Mouse (Mus musculus): ENCODE results near the gene Gria1. TPM values are rescaled to one million over a fixed set of nuclear protein-coding genes. Genes with fewer than 3 reads are reported as not detected.

Gria1 gene
- total RNA-seq, 2 experiments from 2014 or later: 0.15 to 0.49 TPM

DNA sequence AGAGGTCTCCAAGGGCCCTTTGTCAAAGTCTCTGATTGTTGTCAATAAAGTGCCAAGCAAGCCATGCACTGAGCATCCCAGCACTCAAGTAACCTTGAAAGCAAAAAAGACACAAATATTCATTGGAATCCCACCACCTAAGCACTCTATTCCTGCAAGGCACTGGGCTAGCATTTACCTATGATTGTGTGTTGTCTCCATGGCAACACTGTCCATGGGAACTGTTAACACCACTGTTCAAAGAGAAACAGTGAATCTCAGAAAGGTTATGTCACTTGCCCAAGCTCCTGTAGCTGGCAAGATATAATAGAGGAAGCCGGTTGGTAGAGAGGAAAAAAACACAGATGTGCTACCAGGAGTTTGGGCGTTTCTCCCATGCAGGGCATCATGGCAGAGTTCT lies 274.9 kb downstream of the Gria1 start:
- no peak for DNase-seq

GRCm38 (mm10) chr11:57297376-57297775 lies 286.2 kb downstream of the Gria1 start:
- no peak for DNase-seq

DNA sequence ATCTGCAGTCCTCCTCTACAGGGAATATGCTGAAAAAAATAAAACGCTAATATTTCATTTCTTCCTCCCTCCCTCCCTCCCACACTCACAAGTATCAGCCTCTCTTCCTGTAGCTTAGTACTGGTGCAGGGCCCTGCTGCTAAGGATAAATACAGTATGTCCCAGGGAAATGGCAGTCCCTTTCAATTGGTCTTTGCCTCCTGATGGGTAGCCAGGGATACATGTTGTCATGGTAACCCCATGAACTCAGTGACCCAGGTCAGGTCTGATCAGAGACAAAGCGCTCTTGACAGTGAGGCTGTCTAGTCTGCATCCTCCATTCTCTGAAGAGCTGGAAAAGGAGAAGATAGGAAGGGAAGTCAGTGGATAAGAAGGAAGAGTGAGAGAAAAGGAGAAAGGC lies 287.1 kb downstream of the Gria1 start:
- DNase-seq: no peak

DNA sequence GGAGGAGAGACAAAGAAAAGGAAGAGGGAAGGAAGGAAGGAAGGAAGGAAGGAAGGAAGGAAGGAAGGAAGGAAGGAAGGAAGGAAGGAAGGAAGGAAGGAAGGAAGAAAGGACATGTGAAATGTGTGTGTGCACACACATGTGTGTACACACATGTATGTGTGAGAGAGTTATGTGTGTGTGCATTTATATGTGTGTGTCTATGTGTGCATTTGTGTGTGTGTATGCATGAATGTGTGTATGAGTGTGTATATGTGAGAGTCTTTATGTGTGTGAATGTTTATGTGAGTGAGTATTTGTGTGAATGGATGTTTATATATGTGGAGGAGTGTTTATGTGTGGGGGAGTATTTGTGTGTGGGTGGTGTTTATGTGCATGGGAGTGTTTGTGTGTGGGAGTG lies 287.5 kb downstream of the Gria1 start:
- DNase-seq: no peak

DNA sequence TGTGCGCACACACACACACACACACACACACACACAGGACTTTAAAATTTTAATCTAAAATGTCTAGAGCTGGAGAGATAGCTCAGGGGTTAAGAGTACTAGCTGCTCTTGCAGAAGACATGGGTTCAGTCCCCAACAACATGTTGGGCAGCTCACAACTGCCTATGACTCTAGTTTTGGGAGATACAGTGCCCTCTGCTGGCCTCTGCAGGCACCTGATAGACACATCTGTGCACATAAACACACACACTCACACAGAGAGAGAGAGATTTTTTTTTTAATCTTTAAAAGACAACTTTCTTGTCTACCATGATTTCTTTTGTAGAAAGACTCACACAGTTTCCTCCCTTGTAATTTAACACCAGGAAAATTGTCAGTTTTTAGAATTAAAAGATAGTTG lies 292.4 kb downstream of the Gria1 start:
- DNase-seq: no peak

- DNase-seq: no peak
Measured at GRCm38 (mm10) chr11:57306116-57306515, 294.9 kb downstream of the Gria1 start.

DNA sequence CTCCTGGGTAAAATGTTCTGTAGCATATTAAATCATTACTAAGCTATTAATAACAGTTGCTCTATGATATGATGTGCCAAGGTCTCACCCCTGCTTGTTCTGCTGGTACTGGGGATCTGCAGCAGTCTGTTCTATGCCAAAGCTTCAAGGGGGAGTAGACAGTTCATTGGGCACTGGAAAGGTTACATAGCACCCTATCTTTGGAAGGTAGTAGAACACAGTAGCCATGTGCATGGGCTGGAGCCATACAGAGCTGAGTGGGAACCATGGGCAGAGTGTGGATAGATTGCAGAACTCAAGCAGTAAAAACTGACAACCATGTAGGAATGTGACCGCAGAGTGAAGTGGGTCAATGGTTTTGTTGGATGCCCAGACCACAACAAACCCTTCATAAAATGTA lies 295.7 kb downstream of the Gria1 start:
- DNase-seq: peak in 1 of 2 experiments; percentile 17

- DNase-seq: no peak
Measured at GRCm38 (mm10) chr11:57317063-57317462, 305.9 kb downstream of the Gria1 start.

GRCm38 (mm10) chr11:57317478-57317877 lies 306.3 kb downstream of the Gria1 start:
- DNase-seq: no peak

DNA sequence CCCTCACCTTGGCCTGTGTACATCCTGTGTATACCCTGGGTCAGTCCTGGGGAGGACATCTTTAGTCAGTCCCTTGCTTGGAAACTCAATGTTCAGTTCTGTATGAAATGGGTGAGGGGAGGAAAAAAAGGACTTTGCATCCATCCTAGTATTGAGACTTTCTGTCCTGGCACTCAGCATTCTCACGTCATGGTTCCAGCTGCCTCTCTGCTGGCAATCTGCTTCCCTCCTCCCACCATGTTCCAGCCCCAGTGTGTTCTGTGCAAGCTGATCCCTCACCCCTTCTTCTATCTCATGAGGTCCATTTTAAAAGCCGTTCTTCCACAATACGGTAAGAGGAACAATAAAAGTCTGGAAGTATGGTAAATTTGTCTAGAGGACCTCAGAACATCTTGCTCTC lies 308.2 kb downstream of the Gria1 start:
- DNase-seq: no peak

DNA sequence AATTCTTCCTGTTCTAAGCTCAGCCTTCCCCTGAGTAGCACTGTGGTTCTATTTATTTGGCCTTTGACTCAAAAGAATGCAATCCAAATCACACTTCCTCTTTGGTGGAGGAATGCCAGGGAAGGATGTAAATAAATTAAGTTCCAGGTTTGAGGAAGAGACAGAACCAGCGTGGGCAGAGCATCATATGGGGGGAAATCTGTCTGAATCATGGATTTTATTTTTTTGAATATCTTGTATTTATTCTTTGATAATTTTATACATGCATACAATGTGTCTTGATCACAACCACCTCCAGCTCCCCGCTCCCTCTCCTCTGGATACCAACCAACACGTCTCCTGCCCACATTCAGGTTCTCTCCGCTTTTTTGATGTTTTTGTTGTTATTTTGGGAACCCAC lies 312.9 kb downstream of the Gria1 start:
- no peak for DNase-seq

Measured in heart, adult 18-20 months (tissue).